Mouse (Mus musculus) CD4-positive, CD25-positive, alpha-beta regulatory T cell, adult 2 months (primary cell): ENCODE data around the gene Pcdh9.

Experiments
- DNase-seq: peaks from one replicate; pipeline ENCODE4 v3.0.0-alpha.2; 2012; ENCODE audit warnings: low read depth, low spot score

Pcdh9 gene

GRCm38 (mm10) chr14:93561577-93561976 lies 328.9 kb downstream of the Pcdh9 start:
- DNase-seq = no peak

- no peak for DNase-seq
These were observed 336.7 kb downstream of the Pcdh9 start for GRCm38 (mm10) chr14:93553771-93554170.

- no peak for DNase-seq
These were observed 344.9 kb downstream of the Pcdh9 start for GRCm38 (mm10) chr14:93545575-93545974.

GRCm38 (mm10) chr14:93543970-93544627 lies 346.4 kb downstream of the Pcdh9 start:
- no peak for DNase-seq

GRCm38 (mm10) chr14:93543561-93543960 lies 346.9 kb downstream of the Pcdh9 start:
- no peak for DNase-seq

- DNase-seq = no peak
These were observed 355.6 kb downstream of the Pcdh9 start for GRCm38 (mm10) chr14:93534928-93535327.

- DNase-seq = no peak
These were observed 367.0 kb downstream of the Pcdh9 start for GRCm38 (mm10) chr14:93523430-93523829.

GRCm38 (mm10) chr14:93520166-93520565 lies 370.3 kb downstream of the Pcdh9 start:
- no peak for DNase-seq

- no peak for DNase-seq
These were observed 373.8 kb downstream of the Pcdh9 start for GRCm38 (mm10) chr14:93516679-93517078.

- no peak for DNase-seq
These were observed 384.4 kb downstream of the Pcdh9 start for GRCm38 (mm10) chr14:93506107-93506506.

- DNase-seq = no peak
These were observed 391.4 kb downstream of the Pcdh9 start for GRCm38 (mm10) chr14:93498813-93499690.

- no peak for DNase-seq
These were observed 415.5 kb downstream of the Pcdh9 start for GRCm38 (mm10) chr14:93474991-93475390.

- DNase-seq = no peak
These were observed 418.0 kb downstream of the Pcdh9 start for GRCm38 (mm10) chr14:93472494-93472893.

GRCm38 (mm10) chr14:93463360-93463892 lies 427.1 kb downstream of the Pcdh9 start:
- DNase-seq = no peak

GRCm38 (mm10) chr14:93450930-93451665 lies 439.4 kb downstream of the Pcdh9 start:
- DNase-seq = no peak

GRCm38 (mm10) chr14:93441852-93442251 lies 448.6 kb downstream of the Pcdh9 start:
- no peak for DNase-seq

GRCm38 (mm10) chr14:93437226-93437625 lies 453.3 kb downstream of the Pcdh9 start:
- DNase-seq = no peak

GRCm38 (mm10) chr14:93416752-93417151 lies 473.7 kb downstream of the Pcdh9 start:
- no peak for DNase-seq

GRCm38 (mm10) chr14:93415496-93415895 lies 475.0 kb downstream of the Pcdh9 start:
- no peak for DNase-seq

- no peak for DNase-seq
These were observed 481.2 kb downstream of the Pcdh9 start for GRCm38 (mm10) chr14:93409314-93409713.

GRCm38 (mm10) chr14:93407747-93408146 lies 482.7 kb downstream of the Pcdh9 start:
- DNase-seq = no peak

GRCm38 (mm10) chr14:93385090-93385489 lies 505.4 kb downstream of the Pcdh9 start:
- DNase-seq = no peak
